Mouse (Mus musculus): Measurements from ENCODE around the gene Gpatch2.

Gene Gpatch2

GRCm38 (mm10) chr1:187303221-187303620 lies 87.9 kb downstream of the Gpatch2 start:
- Histone ChIP-seq H3K36me3 (ENCODE audit: control insufficient read depth, insufficient read depth, low read length, poor library complexity, severe bottlenecking) (no peaks in the 10 kb centered on the region; the same call in 1 of the 2 replicates), H3K27me3 (ENCODE audit: control insufficient read depth, insufficient read depth, low read length, poor library complexity, severe bottlenecking) (no peaks in the 10 kb centered on the region)
- no peak for DNase-seq (ENCODE audit: low read depth, low spot score)

GRCm38 (mm10) chr1:187307335-187307734 lies 92.0 kb downstream of the Gpatch2 start:
- H3K36me3 ChIP-seq (ENCODE audit: control insufficient read depth, insufficient read depth, low read length, poor library complexity, severe bottlenecking) = no peaks in the 10 kb centered on the region
- no peak for DNase-seq (ENCODE audit: low read depth, low spot score)
- H3K27me3 ChIP-seq (ENCODE audit: control insufficient read depth, insufficient read depth, low read length, poor library complexity, severe bottlenecking) = no peaks in the 10 kb centered on the region

GRCm38 (mm10) chr1:187308523-187308922 lies 93.2 kb downstream of the Gpatch2 start:
- no peak for DNase-seq (ENCODE audit: low read depth, low spot score)
- 0 out of 2 replicates have a peak, but pooled peaks cover 3% of the 10 kb centered on the region for H3K36me3 ChIP-seq (ENCODE audit: control insufficient read depth, insufficient read depth, low read length, poor library complexity, severe bottlenecking)
- H3K27me3 ChIP-seq (ENCODE audit: control insufficient read depth, insufficient read depth, low read length, poor library complexity, severe bottlenecking) = no peaks in the 10 kb centered on the region

- DNase-seq (ENCODE audit: low read depth, low spot score) = no peak
- Histone ChIP-seq H3K36me3 (ENCODE audit: control insufficient read depth, insufficient read depth, low read length, poor library complexity, severe bottlenecking) (0 out of 2 replicates have a peak, but pooled peaks cover 3% of the 10 kb centered on the region), H3K27me3 (ENCODE audit: control insufficient read depth, insufficient read depth, low read length, poor library complexity, severe bottlenecking) (no peaks in the 10 kb centered on the region)
Observed at GRCm38 (mm10) chr1:187311122-187311521, 95.8 kb downstream of the Gpatch2 start.

GRCm38 (mm10) chr1:187313323-187313722 lies 98.0 kb downstream of the Gpatch2 start:
- no peaks in the 10 kb centered on the region for H3K27me3 ChIP-seq (ENCODE audit: control insufficient read depth, insufficient read depth, low read length, poor library complexity, severe bottlenecking)
- no peak for DNase-seq (ENCODE audit: low read depth, low spot score)
- H3K36me3 ChIP-seq (ENCODE audit: control insufficient read depth, insufficient read depth, low read length, poor library complexity, severe bottlenecking) = 0 out of 2 replicates have a peak, but pooled peaks cover 3% of the 10 kb centered on the region

- DNase-seq (ENCODE audit: low read depth, low spot score) = no peak
- H3K36me3 ChIP-seq (ENCODE audit: control insufficient read depth, insufficient read depth, low read length, poor library complexity, severe bottlenecking) = 0 out of 2 replicates have a peak, but pooled peaks cover 3% of the 10 kb centered on the region
- no peaks in the 10 kb centered on the region for H3K27me3 ChIP-seq (ENCODE audit: control insufficient read depth, insufficient read depth, low read length, poor library complexity, severe bottlenecking)
Observed at GRCm38 (mm10) chr1:187313763-187314162, 98.5 kb downstream of the Gpatch2 start.

- H3K27me3 ChIP-seq (ENCODE audit: control insufficient read depth, insufficient read depth, low read length, poor library complexity, severe bottlenecking) = no peaks in the 10 kb centered on the region
- H3K36me3 ChIP-seq (ENCODE audit: control insufficient read depth, insufficient read depth, low read length, poor library complexity, severe bottlenecking) = 0 out of 2 replicates have a peak, but pooled peaks cover 3% of the 10 kb centered on the region
- DNase-seq (ENCODE audit: low read depth, low spot score) = no peak
Observed at GRCm38 (mm10) chr1:187314516-187314915, 99.2 kb downstream of the Gpatch2 start.

- H3K36me3 ChIP-seq (ENCODE audit: control insufficient read depth, insufficient read depth, low read length, poor library complexity, severe bottlenecking) = 0 out of 2 replicates have a peak, but pooled peaks cover 3% of the 10 kb centered on the region
- no peak for DNase-seq (ENCODE audit: low read depth, low spot score)
- no peaks in the 10 kb centered on the region for H3K27me3 ChIP-seq (ENCODE audit: control insufficient read depth, insufficient read depth, low read length, poor library complexity, severe bottlenecking)
Observed at GRCm38 (mm10) chr1:187315821-187316220, 100.5 kb downstream of the Gpatch2 start.

GRCm38 (mm10) chr1:187316555-187316954 lies 101.2 kb downstream of the Gpatch2 start:
- Histone ChIP-seq H3K36me3 (ENCODE audit: control insufficient read depth, insufficient read depth, low read length, poor library complexity, severe bottlenecking) (0 out of 2 replicates have a peak, but pooled peaks cover 3% of the 10 kb centered on the region), H3K27me3 (ENCODE audit: control insufficient read depth, insufficient read depth, low read length, poor library complexity, severe bottlenecking) (no peaks in the 10 kb centered on the region)
- DNase-seq (ENCODE audit: low read depth, low spot score) = no peak

GRCm38 (mm10) chr1:187321814-187322213 lies 106.5 kb downstream of the Gpatch2 start:
- Histone ChIP-seq H3K27me3 (ENCODE audit: control insufficient read depth, insufficient read depth, low read length, poor library complexity, severe bottlenecking) (no peaks in the 10 kb centered on the region), H3K36me3 (ENCODE audit: control insufficient read depth, insufficient read depth, low read length, poor library complexity, severe bottlenecking) (0 out of 2 replicates have a peak, but pooled peaks cover 2% of the 10 kb centered on the region)
- DNase-seq (ENCODE audit: low read depth, low spot score) = no peak

GRCm38 (mm10) chr1:187322505-187323208 lies 107.3 kb downstream of the Gpatch2 start:
- no peak for DNase-seq (ENCODE audit: low read depth, low spot score)
- Histone ChIP-seq H3K36me3 (ENCODE audit: control insufficient read depth, insufficient read depth, low read length, poor library complexity, severe bottlenecking) (0 out of 2 replicates have a peak, but pooled peaks cover 2% of the 10 kb centered on the region), H3K27me3 (ENCODE audit: control insufficient read depth, insufficient read depth, low read length, poor library complexity, severe bottlenecking) (no peaks in the 10 kb centered on the region)

- H3K36me3 ChIP-seq (ENCODE audit: control insufficient read depth, insufficient read depth, low read length, poor library complexity, severe bottlenecking) = 0 out of 2 replicates have a peak, but pooled peaks cover 2% of the 10 kb centered on the region
Observed at GRCm38 (mm10) chr1:187323209-187323589, 107.9 kb downstream of the Gpatch2 start.

GRCm38 (mm10) chr1:187342551-187342950 lies 127.2 kb downstream of the Gpatch2 start:
- no peak for DNase-seq (ENCODE audit: low read depth, low spot score)
- no peaks in the 10 kb centered on the region for H3K27me3 ChIP-seq (ENCODE audit: control insufficient read depth, insufficient read depth, low read length, poor library complexity, severe bottlenecking)
- H3K36me3 ChIP-seq (ENCODE audit: control insufficient read depth, insufficient read depth, low read length, poor library complexity, severe bottlenecking) = no peaks in the 10 kb centered on the region

More at GRCm38 (mm10) chr1:187323209-187323589, 107.9 kb downstream of the Gpatch2 start:
- no peak for DNase-seq (ENCODE audit: low read depth, low spot score)
- no peaks in the 10 kb centered on the region for H3K27me3 ChIP-seq (ENCODE audit: control insufficient read depth, insufficient read depth, low read length, poor library complexity, severe bottlenecking)

- H3K36me3 ChIP-seq (ENCODE audit: control insufficient read depth, insufficient read depth, low read length, poor library complexity, severe bottlenecking) = no peaks in the 10 kb centered on the region
- DNase-seq (ENCODE audit: low read depth, low spot score) = no peak
- no peaks in the 10 kb centered on the region for H3K27me3 ChIP-seq (ENCODE audit: control insufficient read depth, insufficient read depth, low read length, poor library complexity, severe bottlenecking)
Observed at GRCm38 (mm10) chr1:187345156-187345555, 129.8 kb downstream of the Gpatch2 start.

- Histone ChIP-seq H3K27me3 (ENCODE audit: control insufficient read depth, insufficient read depth, low read length, poor library complexity, severe bottlenecking) (no peaks in the 10 kb centered on the region), H3K36me3 (ENCODE audit: control insufficient read depth, insufficient read depth, low read length, poor library complexity, severe bottlenecking) (no peaks in the 10 kb centered on the region)
- peak; percentile 32 for DNase-seq (ENCODE audit: low read depth, low spot score)
Observed at GRCm38 (mm10) chr1:187346923-187347322, 131.6 kb downstream of the Gpatch2 start.

Data from splenic B cell, adult 2 months (primary cell).